Mouse (Mus musculus) erythroblast, embryonic 14.5 days (primary cell): ENCODE measurements around the gene Mmp25.

Source experiments
- GATA1 ChIP-seq: IDR thresholded peaks from 2 replicates; pipeline ENCODE4 v1.6.1; 2012; ENCODE audit warnings: low read length, inconsistent platforms, mixed read lengths
- TAL1 ChIP-seq: IDR thresholded peaks from 3 replicates; pipeline ENCODE4 v1.6.1; 2012; ENCODE audit warnings: low read length, inconsistent platforms, mixed read lengths

GRCm38 (mm10) chr17:23670516-23671074 lies 25.5 kb upstream of the Mmp25 start:
- no peak for TF ChIP-seq GATA1
- TF ChIP-seq TAL1, result no peak
